Mouse (Mus musculus): ENCODE data around the gene Klhl31. TPM values are rescaled to one million over a fixed set of nuclear protein-coding genes. Genes with fewer than 3 reads are reported as not detected.

Klhl31 gene
- polyA plus RNA-seq, 1 experiment from 2014 or later: 1.5 TPM

- no peak overlapping the region for H3K4me2 ChIP-seq
- H3K9ac ChIP-seq: no peak overlapping the region
- no peak for ATAC-seq (ENCODE audit: insufficient number of reproducible peaks, insufficient read depth, low FRiP score, low TSS enrichment, low read depth)
- 27% methylated on average over 7 of the region's 7 CpGs for WGBS
- H3K27ac ChIP-seq: no peak overlapping the region
- H3K4me1 ChIP-seq: no peaks in the 10 kb centered on the region
- H3K9me3 ChIP-seq: no peaks in the 10 kb centered on the region
- no peak overlapping the region for H3K4me3 ChIP-seq
- H3K36me3 ChIP-seq: no peaks in the 10 kb centered on the region
- no peaks in the 10 kb centered on the region for H3K27me3 ChIP-seq
Measured at GRCm38 (mm10) chr9:77607840-77608239, 28.5 kb upstream of the Klhl31 start.

- no peak for ATAC-seq (ENCODE audit: insufficient number of reproducible peaks, insufficient read depth, low FRiP score, low TSS enrichment, low read depth)
- Histone ChIP-seq H3K9me3 (no peaks in the 10 kb centered on the region; the same call in 1 of the 2 replicates), H3K4me1 (no peaks in the 10 kb centered on the region), H3K9ac (no peak overlapping the region), H3K4me2 (no peak overlapping the region), H3K4me3 (no peak overlapping the region), H3K27ac (no peak overlapping the region), H3K36me3 (no peaks in the 10 kb centered on the region), H3K27me3 (no peaks in the 10 kb centered on the region)
Measured at GRCm38 (mm10) chr9:77610811-77611210, 25.5 kb upstream of the Klhl31 start.

- Histone ChIP-seq H3K27me3 (no peaks in the 10 kb centered on the region), H3K9ac (no peak overlapping the region), H3K4me3 (no peak overlapping the region), H3K4me1 (no peaks in the 10 kb centered on the region), H3K4me2 (no peak overlapping the region), H3K36me3 (no peaks in the 10 kb centered on the region), H3K27ac (no peak overlapping the region), H3K9me3 (no peaks in the 10 kb centered on the region; the same call in 1 of the 2 replicates)
- ATAC-seq (ENCODE audit: insufficient number of reproducible peaks, insufficient read depth, low FRiP score, low TSS enrichment, low read depth): no peak
- 66% methylated on average over 4 of the region's 4 CpGs for WGBS
Measured at GRCm38 (mm10) chr9:77612349-77612748, 24.0 kb upstream of the Klhl31 start.

- no peak for ATAC-seq (ENCODE audit: insufficient number of reproducible peaks, insufficient read depth, low FRiP score, low TSS enrichment, low read depth)
- no peaks in the 10 kb centered on the region for H3K36me3 ChIP-seq
- H3K4me1 ChIP-seq: no peaks in the 10 kb centered on the region
- 68% methylated on average over 4 of the region's 4 CpGs for WGBS
- H3K27ac ChIP-seq: no peak overlapping the region
- no peaks in the 10 kb centered on the region for H3K27me3 ChIP-seq
- no peaks in the 10 kb centered on the region; the same call in 1 of the 2 replicates for H3K9me3 ChIP-seq
- H3K4me2 ChIP-seq: no peak overlapping the region
- no peak overlapping the region for H3K4me3 ChIP-seq
- no peak overlapping the region for H3K9ac ChIP-seq
Measured at GRCm38 (mm10) chr9:77615868-77616267, 20.4 kb upstream of the Klhl31 start.

- 54% methylated on average over 4 of the region's 4 CpGs for WGBS
- no peaks in the 10 kb centered on the region for H3K36me3 ChIP-seq
- ATAC-seq (ENCODE audit: insufficient number of reproducible peaks, insufficient read depth, low FRiP score, low TSS enrichment, low read depth): no peak
Measured at GRCm38 (mm10) chr9:77616796-77617195, 19.5 kb upstream of the Klhl31 start.

GRCm38 (mm10) chr9:77617751-77618150, 18.5 kb upstream of the Klhl31 start:
- H3K4me1 ChIP-seq: no peaks in the 10 kb centered on the region
- H3K9me3 ChIP-seq: no peaks in the 10 kb centered on the region; the same call in 1 of the 2 replicates
- H3K27me3 ChIP-seq: no peaks in the 10 kb centered on the region
- 81% methylated on average over 6 of the region's 6 CpGs for WGBS
- no peak overlapping the region for H3K9ac ChIP-seq
- no peak for ATAC-seq (ENCODE audit: insufficient number of reproducible peaks, insufficient read depth, low FRiP score, low TSS enrichment, low read depth)
- no peak overlapping the region for H3K4me3 ChIP-seq
- no peak overlapping the region for H3K27ac ChIP-seq
- H3K4me2 ChIP-seq: no peak overlapping the region
- no peaks in the 10 kb centered on the region for H3K36me3 ChIP-seq

More at GRCm38 (mm10) chr9:77616796-77617195, 19.5 kb upstream of the Klhl31 start:
- Histone ChIP-seq H3K4me2 (no peak overlapping the region), H3K27me3 (no peaks in the 10 kb centered on the region), H3K9ac (no peak overlapping the region), H3K4me3 (no peak overlapping the region), H3K27ac (no peak overlapping the region), H3K9me3 (no peaks in the 10 kb centered on the region; the same call in 1 of the 2 replicates), H3K4me1 (no peaks in the 10 kb centered on the region)

GRCm38 (mm10) chr9:77618392-77618791, 17.9 kb upstream of the Klhl31 start:
- H3K4me2 ChIP-seq: no peak overlapping the region
- H3K9me3 ChIP-seq: no peaks in the 10 kb centered on the region; the same call in 1 of the 2 replicates
- H3K4me1 ChIP-seq: no peaks in the 10 kb centered on the region
- H3K36me3 ChIP-seq: no peaks in the 10 kb centered on the region
- H3K4me3 ChIP-seq: no peak overlapping the region
- no peaks in the 10 kb centered on the region for H3K27me3 ChIP-seq
- no peak for ATAC-seq (ENCODE audit: insufficient number of reproducible peaks, insufficient read depth, low FRiP score, low TSS enrichment, low read depth)
- WGBS: 70% methylated on average over 2 of the region's 2 CpGs
- H3K27ac ChIP-seq: no peak overlapping the region
- H3K9ac ChIP-seq: no peak overlapping the region

GRCm38 (mm10) chr9:77620077-77620476, 16.2 kb upstream of the Klhl31 start:
- no peak for ATAC-seq (ENCODE audit: insufficient number of reproducible peaks, insufficient read depth, low FRiP score, low TSS enrichment, low read depth)
- no peaks in the 10 kb centered on the region for H3K4me1 ChIP-seq
- whole genome bisulfite sequencing: 83% methylated on average over 6 of the region's 6 CpGs
- H3K36me3 ChIP-seq: no peaks in the 10 kb centered on the region
- H3K9me3 ChIP-seq: no peaks in the 10 kb centered on the region; the same call in 1 of the 2 replicates
- H3K4me2 ChIP-seq: no peak overlapping the region
- no peak overlapping the region for H3K4me3 ChIP-seq
- no peak overlapping the region for H3K9ac ChIP-seq
- no peak overlapping the region for H3K27ac ChIP-seq
- H3K27me3 ChIP-seq: no peaks in the 10 kb centered on the region

GRCm38 (mm10) chr9:77620482-77620881, 15.8 kb upstream of the Klhl31 start:
- no peak overlapping the region for H3K4me2 ChIP-seq

GRCm38 (mm10) chr9:77622874-77623273, 13.4 kb upstream of the Klhl31 start:
- no peak for ATAC-seq (ENCODE audit: insufficient number of reproducible peaks, insufficient read depth, low FRiP score, low TSS enrichment, low read depth)

More at GRCm38 (mm10) chr9:77620482-77620881, 15.8 kb upstream of the Klhl31 start:
- Histone ChIP-seq H3K9me3 (no peaks in the 10 kb centered on the region), H3K36me3 (no peaks in the 10 kb centered on the region), H3K27ac (no peak overlapping the region), H3K27me3 (no peaks in the 10 kb centered on the region), H3K9ac (no peak overlapping the region), H3K4me3 (no peak overlapping the region), H3K4me1 (no peaks in the 10 kb centered on the region)
- 63% methylated on average over 2 of the region's 2 CpGs for WGBS
- no peak for ATAC-seq (ENCODE audit: insufficient number of reproducible peaks, insufficient read depth, low FRiP score, low TSS enrichment, low read depth)

GRCm38 (mm10) chr9:77623318-77624050, 12.8 kb upstream of the Klhl31 start:
- no peaks in the 10 kb centered on the region for H3K4me1 ChIP-seq
- H3K27me3 ChIP-seq: no peaks in the 10 kb centered on the region
- 65% methylated on average over 6 of the region's 6 CpGs for WGBS
- no peak for ATAC-seq (ENCODE audit: insufficient number of reproducible peaks, insufficient read depth, low FRiP score, low TSS enrichment, low read depth)
- no peak overlapping the region for H3K9ac ChIP-seq
- H3K27ac ChIP-seq: no peak overlapping the region
- no peak overlapping the region for H3K4me2 ChIP-seq
- no peaks in the 10 kb centered on the region for H3K36me3 ChIP-seq
- no peak overlapping the region for H3K4me3 ChIP-seq
- no peaks in the 10 kb centered on the region for H3K9me3 ChIP-seq

More at GRCm38 (mm10) chr9:77622874-77623273, 13.4 kb upstream of the Klhl31 start:
- Histone ChIP-seq H3K9me3 (no peaks in the 10 kb centered on the region), H3K27me3 (no peaks in the 10 kb centered on the region), H3K27ac (no peak overlapping the region), H3K4me1 (no peaks in the 10 kb centered on the region), H3K36me3 (no peaks in the 10 kb centered on the region), H3K4me3 (no peak overlapping the region), H3K9ac (no peak overlapping the region), H3K4me2 (no peak overlapping the region)
- WGBS: 26% methylated on average over 1 of the region's 1 CpGs

- H3K4me2 ChIP-seq: no peak overlapping the region
- WGBS: 81% methylated on average over 5 of the region's 5 CpGs
- ATAC-seq (ENCODE audit: insufficient number of reproducible peaks, insufficient read depth, low FRiP score, low TSS enrichment, low read depth): no peak
- no peak overlapping the region for H3K9ac ChIP-seq
- no peaks in the 10 kb centered on the region for H3K4me1 ChIP-seq
- H3K27ac ChIP-seq: no peak overlapping the region
- H3K4me3 ChIP-seq: no peak overlapping the region
- no peaks in the 10 kb centered on the region for H3K27me3 ChIP-seq
- H3K9me3 ChIP-seq: no peaks in the 10 kb centered on the region
- no peaks in the 10 kb centered on the region for H3K36me3 ChIP-seq
Measured at GRCm38 (mm10) chr9:77624171-77624570, 12.1 kb upstream of the Klhl31 start.
